Mouse (Mus musculus) brain, embryonic 18.5 days (tissue): Measurements from ENCODE around the gene Cd7.
"Not testable (repeated sequence)": the region's sequence is repeated elsewhere in the genome, so short reads cannot be mapped to it uniquely, and the experiment has no call there.

Source experiments
- DNase-seq: peaks from one replicate; pipeline ENCODE4 v3.0.0-alpha.2; 2012; ENCODE audit warnings: low read depth, low spot score

Gene Cd7

GRCm38 (mm10) chr11:121047826-121048399 is 8.7 kb upstream of the Cd7 start:
- no peak for DNase-seq

DNA sequence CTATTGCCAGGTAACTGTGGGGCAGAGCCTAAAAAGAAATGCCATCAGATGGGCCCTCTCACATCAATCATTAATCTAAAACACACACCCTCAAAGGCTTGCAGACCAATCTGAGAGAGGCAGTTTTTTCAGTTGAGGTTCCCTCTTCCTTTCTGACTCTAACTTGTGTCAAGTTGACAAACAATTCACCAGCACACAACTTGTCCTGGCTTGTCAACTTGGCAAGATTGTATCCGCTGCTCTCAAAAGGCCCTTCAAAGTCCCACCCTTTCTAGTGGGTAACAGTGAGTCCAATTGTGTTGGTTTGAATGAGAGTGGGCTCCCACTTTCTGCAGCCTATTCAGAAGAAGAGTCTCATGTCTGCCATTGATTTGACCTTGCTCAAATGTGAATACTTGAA is 6.1 kb upstream of the Cd7 start:
- no peak for DNase-seq

DNA sequence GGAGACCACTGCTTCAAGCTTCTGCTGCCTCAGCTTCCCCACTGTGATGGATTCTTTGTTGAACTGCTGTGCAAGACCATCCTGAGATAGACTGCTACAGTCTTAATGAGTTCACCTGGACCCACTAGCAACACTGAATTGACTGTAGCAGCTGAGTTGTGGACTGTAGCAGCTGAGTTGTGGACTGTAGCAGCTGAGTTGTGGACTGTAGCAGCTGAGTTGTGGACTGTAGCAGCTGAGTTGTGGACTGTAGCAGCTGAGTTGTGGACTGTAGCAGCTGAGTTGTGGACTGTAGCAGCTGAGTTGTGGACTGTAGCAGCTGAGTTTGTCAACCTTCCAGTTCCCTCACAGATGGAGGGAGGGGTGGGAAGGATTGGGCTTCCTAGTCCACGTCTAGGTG is 3.8 kb upstream of the Cd7 start:
- not testable (repeated sequence) for DNase-seq

GRCm38 (mm10) chr11:121042480-121042879 is 3.3 kb upstream of the Cd7 start:
- DNase-seq: no peak

- no peak for DNase-seq
These were observed 2.4 kb upstream of the Cd7 start for GRCm38 (mm10) chr11:121041636-121042035.

- DNase-seq: peak; percentile 8
These were observed 2.0 kb upstream of the Cd7 start for GRCm38 (mm10) chr11:121041212-121041611.

DNA sequence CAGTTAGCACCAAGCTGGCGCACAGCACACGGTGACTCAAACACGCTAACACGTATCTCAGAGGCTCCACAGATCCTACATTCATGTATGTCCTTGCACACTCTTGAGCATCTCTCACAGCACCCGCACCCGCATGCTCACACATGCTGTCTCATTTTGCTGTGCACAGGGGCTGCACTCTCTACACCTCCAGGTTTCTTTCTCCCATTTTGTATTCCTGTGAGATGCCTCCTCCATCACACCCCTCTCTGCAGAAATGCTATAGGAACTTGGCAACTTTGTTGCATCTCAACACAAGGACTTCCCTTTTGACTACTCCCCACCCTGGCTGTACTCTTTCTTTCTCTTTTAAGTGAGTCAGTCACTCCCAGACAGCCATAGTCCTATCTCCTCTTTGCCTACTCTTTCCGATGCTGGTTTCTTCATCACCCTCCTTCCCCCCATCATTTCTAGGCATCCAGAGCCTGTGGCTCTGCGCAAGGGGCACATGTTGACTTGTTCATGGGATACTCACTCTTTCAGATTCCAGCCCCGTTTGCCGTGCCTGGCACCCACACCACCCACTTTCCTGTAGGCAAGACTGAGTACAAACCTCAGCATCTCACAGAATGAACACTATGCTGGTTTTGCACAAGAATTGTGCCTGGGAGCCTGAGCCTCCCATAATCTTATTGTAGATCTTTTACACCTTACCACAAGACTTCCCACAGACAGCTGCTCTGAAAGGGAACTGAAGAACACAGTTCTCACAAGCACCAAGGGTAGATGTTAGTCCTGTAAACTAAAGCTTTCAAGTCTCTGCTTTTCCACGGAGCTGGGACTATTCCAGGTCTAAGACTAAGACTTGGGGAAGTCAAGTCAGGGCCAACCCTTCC is 615 bp downstream of the Cd7 start:
- DNase-seq: no peak

- DNase-seq: no peak
These were observed 6.1 kb downstream of the Cd7 start for GRCm38 (mm10) chr11:121033118-121033517.

- DNase-seq: no peak
These were observed 12.0 kb downstream of the Cd7 start for GRCm38 (mm10) chr11:121027259-121027658.

DNA sequence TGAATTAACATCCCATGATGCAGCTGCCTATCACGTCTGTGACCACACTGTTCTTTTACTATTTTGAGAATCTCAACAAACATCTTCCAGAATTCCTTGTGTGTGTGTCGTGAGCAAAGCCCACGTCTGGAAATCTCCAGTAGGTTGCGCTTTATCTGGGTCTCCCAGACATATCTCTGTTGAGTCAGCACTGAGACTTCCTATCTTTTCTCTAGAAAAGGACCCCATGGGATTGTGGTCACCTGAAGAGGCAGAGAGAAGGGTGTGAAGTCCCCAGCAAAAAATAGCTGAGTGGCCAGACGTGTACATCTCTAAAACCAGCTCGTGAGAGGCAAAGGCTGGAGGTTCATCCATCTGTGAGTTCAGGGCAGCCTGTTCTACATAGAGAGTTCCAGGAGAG is 15.1 kb downstream of the Cd7 start:
- no peak for DNase-seq

DNA sequence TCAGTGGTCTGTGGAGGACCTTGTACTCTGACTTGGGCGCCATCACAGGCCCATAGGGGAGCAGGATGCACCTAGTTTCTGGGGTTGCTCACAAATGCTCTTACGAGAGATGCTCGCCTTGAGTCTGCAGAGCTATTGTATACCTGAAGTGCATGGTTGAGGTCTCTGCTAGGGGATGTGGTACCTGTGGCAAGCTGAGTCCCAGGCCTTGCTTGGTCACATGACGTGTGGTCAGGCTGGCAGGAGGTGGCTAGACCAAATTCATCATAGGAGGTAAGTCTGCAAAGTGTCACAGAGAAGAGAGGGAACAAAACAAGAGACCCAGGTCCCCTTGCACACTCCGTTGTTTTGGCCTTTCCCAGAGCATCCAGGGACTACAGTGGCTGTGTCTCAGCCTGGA is 19.7 kb downstream of the Cd7 start:
- no peak for DNase-seq

GRCm38 (mm10) chr11:121017703-121018102 is 21.5 kb downstream of the Cd7 start:
- no peak for DNase-seq

- DNase-seq: no peak
These were observed 23.7 kb downstream of the Cd7 start for GRCm38 (mm10) chr11:121015472-121015871.

DNA sequence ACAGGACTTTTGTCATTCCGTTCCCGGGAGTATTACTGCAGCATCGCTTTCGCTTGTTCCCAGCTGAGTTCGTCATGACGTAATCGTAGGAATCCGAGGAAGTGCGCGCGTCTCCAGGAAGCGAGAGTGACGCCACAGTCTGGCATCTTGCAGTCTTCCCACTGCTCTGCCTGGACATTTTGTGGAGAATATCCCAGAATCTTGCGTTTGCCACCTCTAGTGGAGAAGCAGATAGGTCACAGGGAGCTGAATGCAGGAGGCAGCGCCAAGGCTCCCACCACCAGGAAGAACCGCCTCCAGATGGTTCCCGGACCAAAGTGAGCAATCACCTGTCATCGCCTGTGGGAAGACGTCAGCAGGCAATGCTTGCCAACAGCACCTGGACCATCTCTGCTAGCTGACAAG is 24.3 kb downstream of the Cd7 start:
- DNase-seq: no peak

GRCm38 (mm10) chr11:121013656-121014055 is 25.6 kb downstream of the Cd7 start:
- no peak for DNase-seq

GRCm38 (mm10) chr11:121010044-121010755 is 29.0 kb downstream of the Cd7 start:
- DNase-seq: no peak

DNA sequence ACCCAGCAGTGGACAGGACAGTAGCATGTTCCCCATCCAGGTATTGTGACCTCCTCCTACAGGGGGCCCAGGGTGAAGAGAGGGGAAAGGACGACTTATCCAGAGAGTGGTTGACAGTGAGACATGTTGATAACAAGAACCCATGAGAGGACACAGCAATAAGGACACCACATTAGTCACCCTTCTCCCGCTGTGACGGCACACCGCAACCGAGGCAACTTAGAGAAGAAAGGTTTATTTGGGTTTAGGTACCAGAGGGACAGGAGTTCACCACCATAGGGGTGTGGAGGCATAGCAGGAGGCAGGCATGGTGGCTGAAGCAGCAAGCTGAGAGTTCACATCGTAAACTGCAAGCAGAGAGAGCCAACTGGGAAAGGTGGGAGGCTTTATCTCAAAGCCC is 33.0 kb downstream of the Cd7 start:
- no peak for DNase-seq

DNA sequence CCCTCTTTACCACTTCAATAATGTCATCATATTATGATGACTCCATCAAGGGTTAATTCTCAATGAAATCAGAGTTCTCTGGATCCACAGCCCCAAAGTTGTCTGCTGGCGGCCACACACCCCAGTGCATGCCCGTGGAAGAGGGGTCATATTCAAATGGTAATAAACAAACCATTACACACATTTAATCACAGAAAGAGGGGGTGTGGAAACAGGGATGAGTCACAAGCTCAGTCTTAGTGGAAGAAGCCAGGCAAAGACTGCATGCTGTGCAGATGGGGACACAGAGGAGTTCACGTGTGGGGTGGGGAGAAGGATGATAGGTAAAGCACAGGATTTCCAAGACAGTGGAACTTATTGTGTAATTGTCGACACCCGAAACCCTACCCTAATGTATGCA is 34.9 kb downstream of the Cd7 start:
- no peak for DNase-seq

- no peak for DNase-seq
These were observed 37.3 kb downstream of the Cd7 start for GRCm38 (mm10) chr11:121001966-121002365.

DNA sequence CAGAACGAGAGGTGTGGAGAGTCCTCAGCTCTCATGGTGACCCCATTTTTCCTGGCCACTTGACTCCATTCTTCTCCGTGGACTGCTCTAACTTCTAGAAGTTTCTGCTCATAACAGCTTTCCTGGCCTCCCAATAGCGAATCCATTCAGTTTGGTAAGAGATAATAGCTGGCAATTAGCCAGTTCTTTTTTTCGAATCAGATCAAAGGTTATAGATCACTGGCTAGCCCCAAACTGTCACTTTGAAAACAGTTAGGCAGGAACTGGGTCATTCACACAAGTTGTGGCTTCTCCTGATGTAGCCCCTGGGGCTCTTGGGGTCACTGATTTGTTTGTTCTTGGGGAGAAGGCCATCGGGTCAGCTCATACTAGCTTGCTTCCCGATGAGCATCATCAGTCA is 44.5 kb downstream of the Cd7 start:
- DNase-seq: no peak

DNA sequence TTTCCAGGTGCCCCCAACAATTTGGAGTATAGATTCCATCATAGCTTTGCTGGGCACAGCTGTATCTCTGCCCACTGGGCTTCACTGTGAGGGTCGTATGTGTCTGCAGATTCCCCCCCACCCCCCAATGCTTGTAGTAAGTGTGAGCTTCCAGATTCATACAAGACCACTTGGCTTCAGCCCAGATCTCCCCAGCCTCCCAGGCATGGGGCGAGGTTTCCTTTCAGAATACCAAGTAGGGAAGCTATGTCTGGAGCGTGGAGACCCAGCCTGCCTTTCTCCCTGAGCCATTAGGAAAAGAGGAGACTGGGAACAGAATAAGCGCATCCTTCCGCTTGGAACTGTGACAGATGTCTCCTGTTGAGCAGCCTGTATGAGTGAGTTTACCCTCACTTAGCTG is 45.6 kb downstream of the Cd7 start:
- no peak for DNase-seq

GRCm38 (mm10) chr11:120993080-120993479 is 46.1 kb downstream of the Cd7 start:
- no peak for DNase-seq

- no peak for DNase-seq
These were observed 47.4 kb downstream of the Cd7 start for GRCm38 (mm10) chr11:120991791-120992190.
